Mouse (Mus musculus) fat pad, adult 2 months (tissue): ENCODE data around the gene Tex21.

Experiments
- DNase-seq: peaks from one replicate; pipeline ENCODE4 v3.0.0-alpha.2; 2011; ENCODE audit warnings: low read depth, low spot score; ENCODE audit errors: extremely low read depth

Gene Tex21

DNA sequence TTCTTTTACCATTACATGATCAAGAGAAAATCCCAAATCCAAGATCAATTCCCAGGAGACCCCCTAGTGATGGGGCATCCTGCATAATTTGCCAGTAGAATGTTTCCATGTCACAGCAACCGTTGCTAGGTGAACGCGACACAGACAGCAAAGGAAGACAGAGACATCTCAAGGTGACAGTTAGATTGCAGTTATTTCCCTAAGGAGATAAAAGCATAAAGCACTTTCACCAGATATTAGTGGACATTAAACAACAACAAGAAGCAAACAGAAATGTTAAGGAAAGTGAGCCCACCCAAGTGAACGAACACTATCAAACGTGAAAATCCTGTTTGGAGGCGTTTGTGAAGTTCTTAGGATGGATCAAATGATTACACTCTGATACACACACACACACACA lies at the start of gene Tex21:
TSS of gene Tex21 (minus strand) at position 101 of the 400 bp plus-strand sequence.
- no peak for DNase-seq

DNA sequence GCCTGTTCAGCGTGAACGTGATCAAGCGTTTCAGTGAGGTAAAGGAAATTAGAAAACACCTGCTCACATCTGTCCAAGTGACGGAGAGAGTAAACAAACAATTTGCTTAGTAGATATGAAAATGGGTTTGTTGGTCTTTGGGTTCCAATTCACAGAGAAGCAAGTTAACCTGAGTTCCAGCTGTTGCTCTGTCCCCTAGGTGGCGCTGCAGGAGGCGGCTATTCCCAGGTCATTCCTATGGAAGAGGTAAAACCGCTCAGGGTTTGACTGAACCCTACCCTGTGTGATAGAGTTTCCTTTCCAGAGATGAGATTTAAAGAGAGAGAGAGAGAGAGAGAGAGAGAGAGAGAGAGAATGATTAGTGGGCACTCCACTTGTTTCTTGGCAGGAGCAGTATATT lies 46.6 kb upstream of the Tex21 start:
- DNase-seq, result no peak

DNA sequence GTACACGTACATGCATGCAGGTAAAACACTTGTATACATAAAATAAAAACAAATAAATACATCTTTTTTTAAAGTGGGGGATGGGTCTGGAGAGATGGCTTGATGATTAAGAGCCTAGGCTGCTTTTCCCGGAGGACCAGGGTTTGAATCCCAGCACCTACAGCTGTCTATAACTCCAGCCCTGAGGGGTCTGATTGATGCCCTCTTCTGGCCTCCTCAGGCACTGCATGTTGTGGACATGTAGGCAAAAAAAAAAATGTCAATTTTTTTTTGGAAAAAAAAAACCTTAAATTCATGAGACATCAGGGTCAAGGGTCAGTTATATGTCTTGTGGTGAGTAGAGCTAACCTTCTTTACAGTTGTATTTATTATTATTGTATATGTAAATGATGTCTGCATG lies 43.7 kb upstream of the Tex21 start:
- DNase-seq, result no peak

DNA sequence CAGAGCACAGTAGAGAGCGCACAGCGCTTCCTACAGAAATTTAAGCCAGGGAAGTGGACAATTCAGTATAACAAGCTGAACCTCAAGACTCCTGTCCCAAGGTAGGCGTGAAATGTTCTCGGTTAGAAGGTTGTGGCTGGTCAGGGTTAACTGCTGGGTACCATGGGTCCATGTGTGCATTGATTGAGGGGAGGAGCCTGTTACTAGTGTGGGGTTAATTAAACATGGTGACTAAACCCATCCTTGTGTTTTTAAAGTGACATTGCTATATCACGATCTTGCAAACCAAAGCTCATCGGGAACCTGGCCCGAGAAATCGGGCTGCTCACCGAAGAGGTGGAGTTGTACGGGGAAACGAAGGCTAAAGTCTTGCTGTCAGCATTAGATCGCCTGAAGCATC lies 42.9 kb upstream of the Tex21 start:
- DNase-seq, result no peak

DNA sequence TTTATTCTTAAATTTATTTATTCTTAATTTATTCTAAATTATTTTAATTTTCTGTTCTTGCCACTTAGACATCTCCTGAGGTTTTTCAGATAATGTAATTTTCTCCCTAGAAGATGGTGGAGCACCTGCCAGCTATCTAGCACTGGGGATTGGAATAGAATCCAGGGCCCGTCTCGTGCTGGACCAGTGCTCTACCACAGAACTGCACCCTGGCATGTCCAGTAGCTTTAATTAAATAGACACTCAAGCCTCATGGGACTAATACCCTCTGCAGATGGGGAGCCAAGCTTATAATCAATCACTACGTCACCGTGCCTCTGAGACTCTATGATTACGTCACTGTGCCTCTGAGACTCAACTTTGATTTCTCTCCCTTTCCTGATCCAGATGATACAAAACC lies 41.9 kb upstream of the Tex21 start:
- DNase-seq, result no peak

DNA sequence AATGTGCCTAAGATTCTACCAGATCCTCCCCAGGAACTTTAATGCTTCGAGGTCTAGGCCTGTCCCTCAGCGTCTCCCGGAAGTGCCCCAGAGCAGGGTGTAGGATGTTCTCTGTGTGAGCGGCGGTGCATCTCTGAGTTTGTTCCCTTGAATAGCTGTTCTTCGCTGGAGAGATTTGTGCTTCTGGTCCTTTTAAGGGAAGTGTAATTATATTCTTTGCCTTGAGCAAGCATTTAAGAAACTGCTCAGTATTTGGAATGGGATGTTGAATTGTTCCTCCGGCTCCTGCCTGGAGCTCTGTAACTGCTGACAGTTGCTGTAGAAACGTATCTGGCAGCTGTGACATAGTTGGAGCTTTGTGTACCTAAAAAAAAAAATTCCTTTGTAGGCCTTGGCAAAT lies 41.4 kb upstream of the Tex21 start:
- DNase-seq, result no peak

DNA sequence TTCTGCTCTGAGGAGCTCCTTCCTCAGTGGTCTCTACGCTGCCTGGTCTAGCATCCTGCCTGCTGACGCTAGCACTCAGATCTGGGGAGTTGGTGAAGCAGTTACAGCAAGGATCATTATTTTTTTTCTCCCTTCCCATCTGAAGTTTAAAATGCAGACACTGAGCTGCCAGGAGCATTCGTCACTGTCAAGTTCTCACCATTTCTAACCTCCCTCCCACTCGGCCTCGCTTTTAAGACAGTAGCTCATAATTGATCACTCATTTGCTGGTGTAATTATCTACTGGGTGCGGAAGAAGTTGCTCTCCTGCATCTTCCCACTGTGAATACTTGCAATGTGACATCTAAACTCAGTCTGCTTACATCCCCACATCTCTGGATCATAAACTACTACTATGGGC lies 38.9 kb upstream of the Tex21 start:
- no peak for DNase-seq

DNA sequence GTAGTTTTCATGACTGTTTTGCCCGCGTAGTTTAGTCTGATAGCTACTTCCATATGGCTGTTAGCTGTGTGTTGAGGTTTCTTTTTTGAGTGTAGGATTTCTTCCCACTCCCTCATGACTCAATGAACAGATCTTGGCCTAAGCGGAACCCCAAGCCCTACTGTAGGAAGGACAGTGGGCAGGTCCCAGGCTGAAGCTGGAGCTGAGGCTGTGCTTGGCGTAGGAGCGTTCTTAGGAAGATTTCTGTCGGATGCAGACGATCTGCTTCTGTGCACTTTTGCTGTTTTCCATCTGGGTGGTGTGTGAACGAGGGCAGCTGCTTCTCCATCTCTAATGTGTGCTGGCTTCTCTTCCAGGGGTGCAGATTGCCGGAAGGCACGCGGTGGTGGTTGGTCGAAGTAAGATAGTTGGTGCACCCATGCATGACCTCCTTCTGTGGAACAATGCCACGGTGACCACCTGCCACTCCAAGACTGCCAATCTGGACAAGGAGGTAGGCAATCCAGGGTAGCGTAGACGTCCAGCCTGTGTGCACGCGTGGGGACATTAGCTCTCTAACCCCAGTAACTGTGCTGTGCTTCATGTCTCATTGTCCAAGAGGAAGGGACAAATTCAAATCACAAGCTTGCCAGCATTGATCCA lies 36.1 kb upstream of the Tex21 start:
- DNase-seq, result no peak

DNA sequence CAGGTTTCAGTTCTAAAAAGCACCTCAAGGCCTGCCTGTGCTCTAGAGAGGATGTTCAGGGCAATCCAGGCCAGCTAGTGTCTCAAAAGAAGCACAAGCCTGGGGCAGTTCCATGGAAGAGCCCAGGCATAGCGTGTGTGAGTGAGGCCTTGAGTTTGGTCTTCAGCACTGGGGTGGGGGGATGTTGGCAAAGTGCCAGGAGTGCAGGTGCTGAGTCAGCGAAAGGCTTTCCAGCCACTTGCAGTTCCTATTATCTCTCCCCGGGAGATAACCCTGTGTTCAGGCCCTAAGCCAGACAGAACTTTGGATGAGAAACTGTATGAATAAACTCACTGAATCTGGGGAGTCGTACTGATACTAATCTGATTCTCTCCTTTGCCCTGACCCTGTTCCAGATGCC lies 35.6 kb upstream of the Tex21 start:
- no peak for DNase-seq

DNA sequence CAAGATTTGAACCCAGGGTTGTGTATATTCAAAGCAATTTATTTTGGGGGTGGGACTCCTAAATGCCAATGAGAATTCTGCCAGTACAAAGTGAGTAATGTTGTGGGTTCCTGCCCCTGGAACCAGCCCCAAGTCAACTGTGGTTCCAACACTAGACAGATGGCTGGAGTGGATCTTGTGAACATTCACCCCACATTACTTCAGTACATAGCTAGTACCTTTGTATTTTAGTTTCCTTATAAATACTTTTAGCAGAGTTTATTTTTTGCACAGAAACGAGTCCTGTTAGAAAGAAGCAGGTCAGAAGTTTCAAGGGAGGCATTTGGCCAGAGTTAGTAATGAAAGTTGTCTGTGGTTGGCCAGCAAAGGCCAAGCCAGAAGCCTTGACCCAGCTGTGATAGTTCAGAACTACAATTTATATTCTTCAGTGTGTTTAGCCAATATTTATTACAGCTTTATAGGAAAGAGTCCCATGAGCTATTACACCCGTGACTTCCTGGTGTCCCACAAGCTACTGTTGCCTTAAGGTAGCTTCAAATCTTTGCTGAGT lies 34.6 kb upstream of the Tex21 start:
- DNase-seq, result no peak

DNA sequence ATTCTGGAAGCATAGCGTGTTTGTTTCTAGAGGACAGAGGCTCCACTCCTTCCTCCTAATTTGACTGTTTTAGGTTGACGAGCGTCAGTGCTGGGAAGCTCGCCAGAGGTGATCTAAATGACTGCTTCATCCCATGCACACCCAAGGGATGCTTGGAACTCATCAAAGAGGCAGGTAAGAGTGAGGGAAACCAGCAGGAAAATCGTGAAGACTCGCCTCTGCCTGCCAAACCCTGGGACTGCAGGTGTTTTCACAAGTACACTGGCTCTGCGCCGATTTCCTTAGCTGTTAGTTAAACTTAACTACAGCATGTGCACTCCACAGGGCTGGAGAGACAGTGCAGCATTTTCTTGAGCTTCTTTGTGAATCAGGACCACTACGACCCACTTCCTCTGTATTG lies 34.0 kb upstream of the Tex21 start:
- DNase-seq, result no peak

DNA sequence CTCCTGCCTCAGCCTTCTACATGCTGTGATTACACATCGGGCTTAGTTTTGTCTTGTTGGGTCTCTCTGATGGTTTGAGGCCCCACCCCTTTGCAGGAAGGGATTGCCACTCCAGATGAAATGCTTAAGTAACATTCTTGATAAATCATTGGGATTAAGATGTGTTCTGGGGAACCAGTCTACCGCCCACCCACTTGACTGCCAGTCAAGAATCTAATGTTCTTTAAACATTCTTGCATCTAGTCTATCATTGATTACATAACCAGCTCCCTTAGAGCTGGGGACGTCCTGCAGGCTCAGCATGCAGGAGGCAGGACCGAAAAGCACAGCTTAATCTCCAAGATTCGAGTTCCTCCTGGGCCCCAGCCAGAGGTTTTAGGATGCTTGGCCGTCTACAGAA lies 31.7 kb upstream of the Tex21 start:
- peak; percentile 81 for DNase-seq

DNA sequence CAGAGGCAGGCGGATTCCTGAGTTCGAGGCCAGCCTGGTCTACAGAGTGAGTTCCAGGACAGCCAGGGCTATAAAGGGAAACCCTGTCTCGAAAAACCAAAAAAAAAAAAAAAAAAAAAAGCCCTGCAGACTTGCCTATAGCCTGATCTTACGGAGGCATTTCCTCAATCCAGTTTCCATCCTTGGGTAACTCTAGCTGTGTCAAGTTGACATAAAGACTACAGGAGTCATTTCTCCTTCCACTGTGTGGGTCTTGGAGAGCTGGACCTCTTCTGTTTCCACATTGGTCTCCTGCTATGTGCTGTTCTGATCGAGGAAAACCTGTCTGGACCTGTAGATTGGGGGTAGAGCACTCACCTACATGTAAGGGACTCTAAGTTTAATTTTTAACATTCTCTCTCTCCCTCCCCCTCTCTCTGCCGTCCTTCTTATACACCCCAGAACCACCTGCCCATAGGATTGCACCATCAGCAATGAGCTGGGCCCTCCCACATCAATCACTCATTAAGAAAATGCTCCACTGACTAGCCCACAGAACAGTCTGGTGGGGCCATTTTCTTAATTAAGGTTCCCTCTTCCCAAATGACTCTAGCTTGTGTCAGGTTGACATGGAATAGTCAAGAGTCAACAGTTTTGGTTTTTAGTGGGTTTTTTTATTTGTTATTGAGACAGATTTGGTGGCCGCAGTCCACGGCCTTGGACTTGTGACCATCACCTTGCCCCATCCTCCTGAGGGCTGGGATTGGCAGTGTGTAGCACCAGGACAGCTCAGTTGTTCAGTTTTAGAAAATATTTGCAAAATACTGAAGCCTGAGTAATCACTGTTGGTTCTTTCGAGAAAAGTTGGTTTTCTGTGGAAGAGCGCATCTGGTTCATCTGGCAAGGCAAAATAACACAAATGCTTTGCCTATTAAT lies 26.3 kb upstream of the Tex21 start:
- DNase-seq, result no peak

DNA sequence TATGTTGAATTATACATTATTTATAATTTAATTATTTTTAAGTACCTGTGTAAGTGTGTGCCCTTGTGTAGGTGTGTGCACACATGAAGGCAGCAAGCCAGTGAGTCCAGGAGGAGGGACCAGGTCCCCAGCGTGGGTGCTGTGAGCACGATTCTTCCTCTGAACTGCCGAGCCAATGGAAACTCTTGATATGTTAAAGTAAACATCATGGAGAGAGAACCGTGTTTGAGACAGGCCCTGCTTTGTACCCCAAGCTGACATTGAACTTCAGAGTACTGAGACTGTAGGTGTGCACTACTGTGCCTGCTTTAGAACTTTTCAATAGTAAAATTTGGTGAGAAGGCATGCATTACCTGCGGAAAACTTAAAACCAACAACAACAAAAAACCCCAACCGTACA lies 25.0 kb upstream of the Tex21 start:
- DNase-seq, result no peak

DNA sequence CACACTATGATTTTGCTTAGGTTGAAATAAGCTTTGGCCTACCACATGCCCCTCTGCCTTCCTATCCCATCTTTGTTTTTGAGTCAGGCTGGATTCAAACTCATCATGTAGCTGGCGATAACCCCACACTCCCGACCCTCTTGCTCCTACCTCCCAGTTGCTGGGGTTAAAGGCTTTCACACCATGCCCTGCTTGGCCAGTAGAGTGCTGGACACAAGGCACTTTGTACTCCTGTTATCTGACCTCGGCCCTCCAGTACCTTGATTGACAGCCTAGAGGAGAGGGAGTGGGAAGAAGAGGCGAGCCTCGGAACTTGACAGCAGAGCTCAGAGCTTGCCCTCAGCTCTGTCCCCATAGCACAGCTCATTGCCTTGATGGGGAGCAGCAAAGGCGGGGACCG lies 22.6 kb upstream of the Tex21 start:
- no peak for DNase-seq

DNA sequence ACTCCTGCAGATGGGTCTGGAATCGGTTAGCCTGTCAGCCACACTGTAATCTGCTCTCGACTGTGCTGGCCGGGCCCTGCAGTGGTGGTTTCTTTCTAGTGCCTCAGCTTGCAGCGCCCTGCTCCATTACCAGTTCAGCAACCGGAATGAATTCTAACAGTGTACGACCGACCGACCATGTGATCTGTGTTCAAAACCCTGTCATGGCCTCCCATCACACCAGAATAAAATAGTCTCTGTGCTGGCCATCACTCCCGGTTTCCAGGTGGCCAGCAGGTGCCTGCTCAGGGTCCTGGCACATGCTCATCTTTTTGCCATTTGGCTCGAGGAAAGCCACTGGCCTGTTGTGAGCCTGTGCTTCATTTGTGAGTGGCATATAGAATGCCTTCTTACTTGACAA lies 22.1 kb upstream of the Tex21 start:
- no peak for DNase-seq

DNA sequence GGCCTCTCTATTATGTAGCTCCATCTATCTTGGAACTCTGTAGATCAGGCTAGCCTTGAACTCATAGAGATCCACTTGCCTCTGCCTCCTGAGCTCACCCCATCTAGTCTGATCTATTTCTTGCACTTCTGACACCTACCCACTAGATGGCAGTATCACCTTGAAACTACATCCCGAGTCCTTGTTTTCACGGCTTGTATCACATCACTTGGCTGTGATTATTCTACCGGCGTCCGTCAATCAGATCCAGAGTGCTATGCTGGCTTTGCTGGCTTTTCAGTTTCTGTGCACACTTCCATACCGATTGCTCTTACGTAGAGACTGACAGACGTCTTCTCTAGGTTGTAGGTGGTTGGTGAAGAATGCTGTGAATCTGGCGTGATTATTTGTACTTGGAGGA lies 20.3 kb upstream of the Tex21 start:
- DNase-seq, result no peak

DNA sequence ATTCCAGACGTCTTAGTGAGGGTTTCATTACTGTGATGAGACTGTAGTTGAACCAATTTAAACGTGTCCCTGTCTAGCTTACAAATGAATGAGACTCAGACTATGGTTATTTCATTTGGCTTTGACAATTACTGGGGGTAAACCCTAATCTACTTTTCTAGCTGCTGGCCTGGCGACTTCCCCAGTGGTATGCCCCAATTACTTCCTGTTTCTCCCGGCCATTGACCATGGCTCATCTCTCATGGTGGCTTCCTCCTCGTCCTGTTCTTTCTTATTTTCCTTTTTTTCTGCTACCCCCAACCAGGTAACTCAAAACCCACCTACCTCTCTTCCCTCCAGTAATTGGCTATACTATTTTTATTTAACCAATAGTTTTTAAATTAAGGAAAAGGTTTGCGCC lies 18.5 kb upstream of the Tex21 start:
- no peak for DNase-seq

DNA sequence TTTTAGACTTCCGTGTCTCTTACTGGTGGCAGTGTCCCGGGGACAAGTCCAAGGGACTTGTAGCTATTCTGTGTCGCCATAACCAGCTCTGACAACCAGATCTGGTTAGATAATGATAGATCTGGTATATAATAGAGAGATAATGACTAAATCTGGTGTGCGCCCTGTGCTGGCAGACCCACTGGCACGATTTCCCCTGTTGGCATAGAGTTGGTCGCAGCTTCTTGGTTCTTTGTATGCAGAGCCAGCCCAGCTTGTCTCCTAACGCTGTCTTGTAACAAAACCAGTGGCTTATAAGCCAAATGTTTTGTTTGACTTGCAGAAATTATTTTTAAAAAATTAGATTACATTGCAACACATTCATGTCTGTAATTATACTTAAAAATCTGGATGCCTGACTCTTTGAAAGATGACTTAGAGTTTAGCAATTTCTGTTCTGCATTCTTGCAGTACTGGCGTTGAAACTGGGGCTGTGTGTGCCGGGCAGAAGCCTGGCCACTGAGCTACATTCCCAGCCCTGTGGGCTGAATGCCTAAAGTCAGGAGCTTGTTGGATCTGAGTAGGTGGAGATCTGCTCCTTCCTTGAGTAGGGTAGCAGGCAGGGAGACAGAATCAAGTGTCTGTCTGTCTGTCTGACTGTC lies 17.9 kb upstream of the Tex21 start:
- no peak for DNase-seq

DNA sequence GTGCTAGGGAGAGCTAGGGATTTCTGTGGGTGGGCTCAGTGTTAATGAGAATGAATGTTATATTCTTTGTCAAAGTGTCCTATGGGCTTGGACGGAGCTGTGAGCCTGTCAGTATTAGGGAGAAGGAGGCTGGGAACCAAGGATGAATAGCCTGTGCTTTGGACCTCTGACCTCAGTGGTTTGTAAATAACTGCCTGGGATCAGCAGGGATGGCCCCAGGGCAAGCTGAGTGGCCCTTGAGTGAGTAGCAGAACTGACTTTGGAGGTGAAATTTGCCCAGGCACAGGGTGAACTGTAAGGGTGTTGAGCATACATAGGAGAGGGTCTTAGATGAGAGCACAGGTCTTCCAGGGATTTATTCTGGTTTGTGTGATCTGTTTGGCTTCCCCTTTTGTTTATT lies 17.3 kb upstream of the Tex21 start:
- DNase-seq, result no peak

DNA sequence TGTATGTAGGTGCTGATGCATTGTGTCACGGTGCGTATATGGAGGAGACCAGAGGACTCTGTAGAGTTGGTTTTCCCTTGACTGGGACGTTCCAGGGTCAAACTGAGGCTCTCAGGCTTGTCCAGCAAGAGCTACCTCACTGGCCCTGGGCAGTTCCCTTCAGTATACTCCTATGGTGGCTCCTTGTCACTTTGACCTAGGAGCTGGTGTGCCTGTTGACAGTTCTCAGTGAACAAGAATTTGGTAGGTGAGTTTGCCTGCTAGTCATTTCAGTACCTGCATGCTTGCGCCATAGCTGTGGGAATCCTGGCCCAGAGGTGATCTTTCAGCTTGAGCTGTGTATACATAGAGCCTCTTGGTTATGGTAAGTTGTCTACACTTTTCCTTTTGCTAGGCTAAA lies 16.4 kb upstream of the Tex21 start:
- no peak for DNase-seq

DNA sequence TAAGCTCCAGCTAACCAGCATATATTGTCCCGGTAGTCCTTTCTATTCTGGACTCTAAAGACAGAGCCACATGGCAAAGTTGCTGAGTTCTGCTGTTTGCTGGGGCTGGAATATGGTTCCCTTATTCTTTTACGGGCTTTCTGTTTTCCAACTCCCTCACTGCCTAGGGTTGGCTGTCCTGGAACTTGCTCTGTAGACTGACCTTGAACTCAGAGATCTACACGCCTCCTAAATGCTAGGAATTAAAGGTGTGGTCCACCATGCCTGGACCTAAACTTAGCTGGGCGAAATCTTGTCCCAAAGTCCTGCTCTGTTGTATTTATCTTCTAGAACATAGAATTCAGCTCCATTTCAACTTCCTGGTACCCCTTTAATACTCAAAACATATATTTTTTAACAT lies 15.0 kb upstream of the Tex21 start:
- no peak for DNase-seq
